Mouse (Mus musculus): ENCODE measurements around the gene Arfgap2. TPM values are rescaled to one million over a fixed set of nuclear protein-coding genes. Genes with fewer than 3 reads are reported as not detected.

Arfgap2 gene
- 25.8 and 26.6 TPM in 2 replicates for polyA plus RNA-seq (2012; rRNA removed)

DNA sequence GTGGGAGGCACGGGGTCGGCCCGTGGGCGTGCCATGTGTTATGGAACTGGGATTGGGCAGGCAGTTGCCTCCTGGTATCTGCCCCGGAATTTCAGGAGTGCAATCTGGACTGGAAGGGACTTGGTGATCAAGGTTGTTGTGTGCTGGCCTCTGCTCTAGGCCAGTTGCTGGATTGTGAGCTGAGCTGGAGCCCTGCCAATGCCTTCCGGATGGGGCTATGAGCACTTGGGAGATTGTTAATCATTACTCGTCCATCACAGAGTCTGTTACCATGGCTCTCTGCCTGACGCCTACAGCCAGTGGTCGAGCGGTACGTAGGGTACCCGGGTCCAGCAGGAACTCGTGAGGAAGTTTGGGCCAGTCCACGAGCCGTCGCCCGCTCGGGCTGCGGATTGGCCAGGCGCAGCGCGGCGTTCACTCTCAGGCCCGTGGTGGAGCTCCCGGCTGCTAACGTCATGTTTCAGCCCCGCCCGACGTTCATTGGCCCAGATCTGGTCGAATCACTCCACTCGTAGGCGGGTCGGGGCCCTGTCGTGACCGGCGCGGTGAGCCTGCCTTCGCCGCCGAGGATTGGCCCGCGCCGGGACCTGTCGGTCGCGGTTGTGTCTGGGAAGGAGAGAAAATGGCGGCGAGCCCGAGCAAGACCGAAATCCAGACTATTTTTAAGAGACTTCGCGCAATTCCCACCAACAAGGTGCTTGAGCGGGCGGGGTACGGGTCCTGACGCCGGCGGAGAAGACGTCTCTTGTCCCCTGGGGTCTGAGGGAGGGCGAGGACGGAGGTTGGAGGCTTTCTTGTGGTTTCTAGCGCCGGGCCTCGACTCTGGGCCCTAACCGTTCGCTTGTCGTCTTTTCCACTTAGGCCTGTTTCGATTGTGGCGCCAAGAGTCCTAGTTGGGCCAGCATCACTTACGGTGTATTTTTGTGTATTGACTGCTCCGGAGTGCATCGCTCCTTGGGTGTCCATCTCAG, at the start of gene Arfgap2:
TSS of gene Arfgap2 (plus strand) at position 264 of the 971 bp plus-strand sequence.

GRCm38 (mm10) chr2:91236601-91237510, 27.9 kb upstream of the Arfgap2 start, which contains the start of gene Ddb2:
Gene Ddb2, minus strand, starts transcription at chr2:91236982.

DNA sequence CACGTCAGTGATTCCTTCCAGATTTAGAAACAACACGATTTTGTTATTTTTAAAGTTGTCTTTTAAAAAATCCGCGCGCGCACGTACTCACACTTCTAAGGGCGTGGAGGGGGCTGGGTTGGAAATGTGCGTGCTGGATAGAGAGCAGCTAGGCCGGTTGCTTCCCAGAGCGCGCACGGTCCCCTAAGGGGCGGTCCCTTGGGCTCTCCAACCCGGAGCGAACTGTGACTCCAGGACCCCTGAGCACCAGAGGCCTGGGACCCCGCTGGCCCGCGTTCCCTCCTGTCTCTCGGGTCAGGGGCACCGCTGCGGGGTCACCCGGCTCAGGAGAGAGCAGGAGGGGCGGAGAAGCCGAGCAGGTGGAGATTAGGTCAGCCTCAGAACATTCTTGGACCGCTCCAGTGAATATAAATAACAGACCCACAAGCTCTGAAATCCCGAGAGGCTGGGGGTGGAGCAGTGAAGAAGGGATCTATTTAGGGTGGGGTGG, 9.1 kb upstream of the Arfgap2 start, which contains the start of gene Pacsin3:
TSS of gene Pacsin3 (plus strand) at position 294 of the 490 bp plus-strand sequence.

Other genes with a start within 250 kb of the Arfgap2 start
- gene Rapsn, start 229.4 kb upstream of the Arfgap2 start, polyA plus RNA-seq (2012; rRNA removed) = 0.53 and 0.76 TPM in 2 replicates
- 80.8 and 83.0 TPM in 2 replicates for gene Psmc3, start 211.0 kb upstream of the Arfgap2 start, polyA plus RNA-seq (2012; rRNA removed)
- 16.2 and 19.2 TPM in 2 replicates for gene Slc39a13, start 194.6 kb upstream of the Arfgap2 start, polyA plus RNA-seq (2012; rRNA removed)
- 38.8 and 46.7 TPM in 2 replicates for gene Spi1, start 182.6 kb upstream of the Arfgap2 start, polyA plus RNA-seq (2012; rRNA removed)
- 0.06 and 0.14 TPM in 2 replicates for gene Mybpc3, start 146.8 kb upstream of the Arfgap2 start, polyA plus RNA-seq (2012; rRNA removed)
- gene Madd, start 81.1 kb upstream of the Arfgap2 start, polyA plus RNA-seq (2012; rRNA removed) = 5.3 and 6.3 TPM in 2 replicates
- 30.5 and 31.6 TPM in 2 replicates for gene Nr1h3, start 62.1 kb upstream of the Arfgap2 start, polyA plus RNA-seq (2012; rRNA removed)
- gene Acp2, start 62.1 kb upstream of the Arfgap2 start, polyA plus RNA-seq (2012; rRNA removed) = 11.1 and 11.3 TPM in 2 replicates
- gene Ddb2, start 28.0 kb upstream of the Arfgap2 start, polyA plus RNA-seq (2012; rRNA removed) = 8.3 and 10.3 TPM in 2 replicates
- gene Pacsin3, start 9.0 kb upstream of the Arfgap2 start, polyA plus RNA-seq (2012; rRNA removed) = 19.4 and 20.2 TPM in 2 replicates
- gene 1110051M20Rik, start 179.7 kb downstream of the Arfgap2 start, polyA plus RNA-seq (2012; rRNA removed) = 2.1 and 2.3 TPM in 2 replicates
- gene Lrp4, start 192.5 kb downstream of the Arfgap2 start, polyA plus RNA-seq (2012; rRNA removed) = 2.0 and 2.7 TPM in 2 replicates

All from liver, embryonic 18 days (tissue).